Mouse (Mus musculus) right cerebral cortex, postnatal 25 days (tissue): ENCODE measurements around the gene Zmynd8.

ENCODE experiments used
- DNase-seq: peaks from one replicate; pipeline ENCODE4 v3.0.0; 2022

Zmynd8 gene

DNA sequence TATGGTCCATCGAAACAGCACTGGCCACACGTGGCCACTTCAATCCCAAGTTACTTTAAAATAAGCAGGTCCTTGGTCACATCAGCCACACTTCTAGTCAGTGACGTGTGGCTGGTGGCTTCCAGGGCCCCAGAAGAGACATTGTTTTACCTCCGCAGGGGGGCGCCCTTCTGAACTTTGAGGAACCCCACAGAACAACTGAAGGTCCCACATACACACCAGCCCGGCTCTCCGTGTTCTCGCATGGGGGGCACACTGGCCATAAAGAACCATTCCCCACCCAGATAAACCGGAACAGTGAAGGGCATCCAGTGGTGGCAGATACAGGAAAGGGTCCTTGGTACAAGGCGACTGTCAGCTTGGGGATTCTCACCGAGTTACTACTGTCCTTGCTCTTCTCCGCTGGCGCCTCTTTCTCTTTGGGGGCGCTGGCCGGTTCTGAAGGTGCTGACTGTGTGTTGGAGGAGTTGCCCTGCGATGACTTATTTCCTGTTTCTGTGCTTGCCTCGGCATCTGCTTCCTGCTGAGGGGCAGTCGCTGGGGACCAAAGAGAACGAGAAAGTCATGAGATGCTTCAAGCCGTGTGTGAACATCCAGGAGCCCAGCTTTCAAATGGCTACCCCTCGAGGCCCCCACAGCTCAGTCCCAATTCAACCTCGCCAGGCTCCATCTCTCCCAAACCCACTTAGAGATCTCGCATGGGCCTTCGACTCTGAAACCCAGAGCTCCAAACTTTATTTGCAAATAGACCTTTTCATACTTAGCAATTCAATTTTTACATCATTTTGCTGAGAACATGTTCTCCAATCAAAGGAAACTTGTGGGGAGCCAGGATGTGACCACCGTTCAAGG lies 106.2 kb downstream of the Zmynd8 start:
- DNase-seq: no peak

DNA sequence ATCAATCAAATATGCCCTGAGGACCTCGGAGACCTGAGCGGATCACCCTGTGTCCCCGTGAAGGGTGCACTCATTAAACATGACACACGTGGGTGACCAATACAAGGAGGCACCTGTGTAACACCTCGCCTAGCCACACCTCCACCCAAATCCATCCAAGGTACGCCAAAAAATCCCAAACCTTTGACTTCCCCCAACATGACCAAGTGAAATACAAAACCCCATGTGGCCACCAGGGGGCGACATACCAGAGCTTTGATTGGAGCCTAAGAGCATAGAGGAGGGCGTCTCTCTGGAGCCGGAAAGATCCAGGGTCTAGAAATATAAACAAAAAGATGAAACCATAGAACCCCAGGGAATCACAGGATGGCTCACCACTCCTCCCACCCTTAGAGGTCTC lies 107.2 kb downstream of the Zmynd8 start:
- no peak for DNase-seq

DNA sequence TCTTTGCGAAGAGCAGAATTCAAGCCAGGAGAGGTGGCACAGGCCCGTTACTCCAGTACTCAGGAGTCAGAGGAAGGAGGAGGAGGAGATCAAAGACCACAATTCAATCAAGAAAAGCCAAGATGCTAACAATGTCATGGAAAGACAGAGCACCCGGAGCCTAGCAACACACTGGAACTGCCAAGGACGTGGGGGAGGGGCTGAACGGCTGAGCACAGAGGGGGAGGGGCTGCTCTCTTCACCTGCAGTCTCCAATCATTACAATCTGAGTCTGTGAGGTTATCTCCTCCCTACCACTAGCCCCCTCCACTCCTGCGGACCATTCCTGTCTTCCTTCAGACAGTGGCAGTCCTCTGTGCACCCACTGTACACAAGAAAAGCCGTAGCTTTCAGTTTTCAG lies 107.8 kb downstream of the Zmynd8 start:
- no peak for DNase-seq

DNA sequence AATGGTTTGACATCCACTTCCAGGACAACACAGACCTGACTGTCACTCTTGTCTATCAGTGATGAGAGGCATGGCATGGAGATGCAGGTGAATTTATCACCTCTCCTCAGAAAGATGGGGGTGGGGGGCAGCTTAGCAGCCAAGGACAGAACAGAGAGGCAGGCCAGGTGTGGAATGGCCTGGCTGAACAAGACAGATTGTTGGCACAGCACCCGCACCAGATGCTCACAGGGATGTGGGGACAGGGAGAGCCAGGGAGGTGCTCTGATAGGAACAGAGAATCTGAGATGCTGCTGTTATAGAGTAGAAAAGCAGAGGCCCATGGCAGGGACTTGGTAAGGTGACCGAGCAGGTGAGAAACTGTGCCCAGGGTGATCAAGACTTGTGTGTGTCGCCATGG lies 109.1 kb downstream of the Zmynd8 start:
- no peak for DNase-seq

DNA sequence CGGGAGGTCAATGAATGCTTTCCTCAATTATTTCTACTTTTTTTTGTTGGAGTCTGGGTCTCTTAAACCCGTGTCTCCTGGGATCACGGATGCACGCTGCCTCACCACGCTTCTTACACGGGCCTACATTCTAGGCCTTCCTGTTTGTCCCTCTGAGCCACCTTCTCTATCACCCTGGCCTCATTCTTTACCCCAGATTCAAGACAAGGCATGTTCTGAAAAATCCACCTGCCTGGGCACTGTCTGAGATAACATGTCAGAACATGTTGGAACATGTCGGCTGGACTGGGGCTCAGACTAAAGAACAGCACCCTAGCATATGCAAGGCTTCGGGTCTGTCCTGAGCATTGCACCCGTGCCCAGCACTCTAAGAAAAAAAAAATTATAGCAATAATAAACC lies 110.0 kb downstream of the Zmynd8 start:
- no peak for DNase-seq

DNA sequence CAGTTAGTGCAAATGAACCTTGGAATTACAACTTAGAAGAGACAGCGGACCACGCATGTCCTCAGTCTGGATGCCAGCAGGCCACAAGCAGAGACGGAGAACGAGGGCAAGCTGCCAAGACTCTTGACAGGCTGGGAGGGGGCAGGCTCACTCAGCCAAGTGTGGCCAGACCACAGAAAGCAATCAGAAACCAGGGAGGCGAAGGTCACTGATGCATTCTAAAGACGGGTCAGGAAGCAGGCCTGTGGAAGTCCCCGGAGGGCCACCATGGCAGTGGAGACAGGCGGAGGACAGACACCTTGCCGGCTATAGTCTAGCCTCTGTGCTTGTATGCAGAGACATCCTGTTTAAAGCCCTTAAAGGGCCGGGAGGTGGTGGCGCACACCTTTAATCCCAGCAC lies 110.8 kb downstream of the Zmynd8 start:
- DNase-seq: peak; percentile 62

DNA sequence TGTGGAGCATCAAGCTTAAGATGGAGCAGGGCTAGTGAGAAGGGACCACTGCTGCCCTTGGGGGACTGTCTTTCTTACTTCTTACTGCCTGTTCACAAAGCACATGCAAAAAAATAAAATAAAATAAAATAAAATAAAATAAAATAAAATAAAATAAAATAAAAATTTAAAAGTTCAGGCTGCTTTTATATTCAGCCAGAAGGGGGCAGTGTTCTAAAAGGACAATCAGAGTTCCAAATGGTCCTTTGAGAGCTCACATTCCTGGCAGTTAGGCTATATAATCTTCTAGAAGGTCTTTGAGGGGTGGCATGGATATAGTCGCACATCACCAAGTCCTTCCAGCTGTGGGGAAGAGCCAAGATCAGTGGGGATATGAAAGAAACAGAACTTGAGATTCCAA lies 112.3 kb downstream of the Zmynd8 start:
- DNase-seq: no peak

DNA sequence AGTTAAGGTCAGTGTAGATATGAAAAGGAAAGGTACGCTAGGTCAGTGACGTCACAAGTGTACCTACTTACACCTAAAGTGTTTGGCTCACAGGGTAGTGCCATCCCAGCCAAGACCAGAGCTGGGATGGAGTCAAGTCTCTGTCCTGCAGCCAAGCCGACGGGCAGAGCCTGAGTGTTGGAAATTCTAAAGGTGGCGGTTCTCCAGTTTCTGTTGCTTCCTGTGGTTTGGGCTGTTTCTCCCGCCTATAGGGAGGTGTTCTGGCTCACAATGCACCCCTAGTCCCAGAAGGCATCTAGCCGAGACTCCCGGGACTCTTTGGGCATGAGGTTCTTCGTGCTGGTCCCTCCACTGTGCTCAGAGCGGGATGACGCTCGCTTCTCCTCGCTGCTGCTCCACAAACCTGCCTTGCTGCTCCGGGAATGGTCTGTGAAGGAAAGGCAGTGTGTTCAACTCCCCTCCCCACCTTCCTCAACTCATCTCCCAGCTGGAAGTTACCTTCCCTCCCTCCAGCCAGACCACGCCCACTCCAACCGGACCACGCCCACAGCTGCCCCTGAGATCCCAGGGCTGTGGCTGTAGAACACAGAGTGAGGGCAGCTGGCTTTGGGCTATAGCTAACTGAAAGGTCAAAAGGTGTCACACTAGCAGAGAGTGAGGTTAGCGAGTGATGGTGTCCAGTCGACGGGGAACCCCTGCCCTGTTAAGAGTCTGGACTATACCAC lies 113.3 kb downstream of the Zmynd8 start:
- no peak for DNase-seq

DNA sequence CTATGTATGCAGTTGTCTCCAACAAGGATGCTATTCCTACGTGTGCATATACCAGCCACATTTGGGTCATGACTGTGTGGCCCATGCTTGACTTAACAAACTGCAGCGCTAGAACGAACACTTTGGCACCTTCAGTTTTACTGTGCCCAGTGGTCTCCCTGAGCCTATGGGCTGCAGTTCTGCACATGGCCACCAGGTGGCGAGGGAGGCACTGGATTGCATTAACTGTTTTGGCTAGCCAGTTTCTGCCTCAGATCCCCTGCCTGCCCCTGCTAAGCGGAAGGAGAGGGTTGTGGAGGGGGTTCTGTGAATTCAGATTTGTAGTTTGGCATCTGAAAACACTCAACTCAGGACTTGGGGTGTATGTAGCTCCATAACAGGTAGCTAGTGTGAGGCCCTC lies 116.5 kb downstream of the Zmynd8 start:
- peak; percentile 72 for DNase-seq

DNA sequence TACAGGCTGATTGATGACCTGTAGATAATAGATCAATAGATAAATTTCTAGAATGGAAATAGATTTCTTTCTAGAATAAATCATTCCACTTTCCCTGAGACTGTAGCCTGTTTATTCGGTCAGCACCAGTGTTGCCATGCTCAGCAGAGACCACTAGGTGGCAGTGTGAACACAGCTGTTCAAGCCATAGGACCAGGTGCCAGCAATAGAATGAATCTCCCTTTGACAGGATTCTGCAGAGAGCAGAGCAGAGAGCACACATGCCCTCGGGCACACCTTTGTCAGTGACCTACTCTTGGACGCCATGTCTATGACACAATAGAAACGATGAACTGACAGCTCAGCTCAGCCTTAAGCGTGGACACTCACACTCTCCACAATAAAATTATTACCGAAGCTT lies 119.9 kb downstream of the Zmynd8 start:
- peak; percentile 69 for DNase-seq

DNA sequence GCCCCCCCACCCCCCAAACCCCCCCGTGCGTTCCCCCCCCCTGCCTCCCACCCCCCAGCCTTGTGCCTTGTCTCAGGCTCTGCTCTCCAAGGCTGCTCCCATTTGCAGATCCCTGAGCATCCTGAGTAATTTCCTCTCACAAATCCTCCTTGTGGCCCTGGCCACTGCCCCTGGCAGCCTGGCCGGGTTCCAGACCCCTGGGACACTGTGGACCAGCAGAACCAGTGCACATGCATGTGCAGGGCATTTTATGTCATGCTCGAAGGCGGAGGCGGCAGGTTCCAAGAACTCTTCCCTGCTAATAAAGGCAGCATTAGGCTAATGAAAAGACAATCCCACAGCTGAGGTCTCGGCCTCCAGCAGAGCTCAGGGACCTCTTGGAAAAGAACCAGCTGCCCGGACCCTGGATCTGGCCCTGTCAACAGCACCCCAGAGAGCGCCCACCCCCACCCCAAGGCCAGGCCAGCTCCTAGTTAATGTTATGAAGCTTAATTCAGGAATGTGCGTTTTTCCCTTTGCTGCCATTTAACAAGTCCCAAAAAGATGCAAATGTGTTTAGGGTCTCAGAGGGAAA lies 129.4 kb downstream of the Zmynd8 start:
- no peak for DNase-seq

DNA sequence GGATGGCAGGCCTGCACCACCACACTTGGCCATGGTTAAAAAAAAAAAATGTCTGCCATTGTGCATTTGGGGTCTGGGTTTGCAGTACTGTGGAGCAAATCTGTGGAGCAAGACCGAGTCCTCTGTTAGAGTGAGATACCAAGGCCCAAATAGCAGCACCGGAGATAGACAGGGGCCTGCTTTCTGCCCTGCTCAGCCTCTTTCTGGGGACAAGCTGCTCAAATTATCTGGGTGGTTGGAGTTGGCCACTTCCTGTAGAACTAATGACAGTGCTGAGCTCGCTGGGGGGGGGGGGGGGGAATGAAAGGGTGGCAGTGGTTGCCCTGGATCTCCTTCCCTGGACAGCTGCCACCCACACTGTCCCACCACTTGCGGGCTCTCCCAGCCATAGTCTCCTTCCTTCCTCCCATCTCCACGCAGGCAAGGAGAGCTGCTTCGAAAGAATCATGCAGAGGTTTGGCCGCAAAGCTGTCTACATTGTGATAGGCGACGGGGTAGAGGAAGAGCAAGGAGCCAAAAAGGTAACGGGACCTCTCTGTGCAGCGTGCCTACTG lies 129.9 kb downstream of the Zmynd8 start:
- DNase-seq: no peak

DNA sequence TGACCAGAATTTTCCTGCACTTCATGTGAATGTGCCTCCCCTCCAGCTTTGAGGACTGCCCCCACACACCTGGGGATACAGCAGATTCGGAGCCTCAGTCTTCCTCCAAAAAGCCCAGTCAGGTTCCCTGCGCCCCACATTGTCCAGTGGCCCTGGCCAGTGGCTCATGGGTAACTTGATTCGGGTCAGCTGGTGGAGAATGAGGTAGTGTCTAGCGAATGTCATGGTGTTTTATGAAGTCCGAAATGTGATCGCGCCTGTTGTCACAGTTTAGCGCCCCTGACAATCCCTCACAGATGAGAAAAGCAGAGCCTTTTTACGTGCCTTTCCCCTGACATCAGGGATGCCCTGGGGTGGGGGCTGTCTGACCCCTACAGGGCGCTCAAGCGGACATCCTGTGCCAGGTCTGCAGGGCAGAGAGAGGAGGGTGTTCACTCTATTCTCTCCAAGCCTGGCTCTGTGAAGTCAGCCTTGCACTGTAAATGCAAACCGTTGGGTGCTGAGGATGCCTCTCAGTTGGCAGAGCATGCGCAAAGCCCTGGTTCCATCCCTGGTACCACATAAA lies 139.3 kb downstream of the Zmynd8 start:
- no peak for DNase-seq

DNA sequence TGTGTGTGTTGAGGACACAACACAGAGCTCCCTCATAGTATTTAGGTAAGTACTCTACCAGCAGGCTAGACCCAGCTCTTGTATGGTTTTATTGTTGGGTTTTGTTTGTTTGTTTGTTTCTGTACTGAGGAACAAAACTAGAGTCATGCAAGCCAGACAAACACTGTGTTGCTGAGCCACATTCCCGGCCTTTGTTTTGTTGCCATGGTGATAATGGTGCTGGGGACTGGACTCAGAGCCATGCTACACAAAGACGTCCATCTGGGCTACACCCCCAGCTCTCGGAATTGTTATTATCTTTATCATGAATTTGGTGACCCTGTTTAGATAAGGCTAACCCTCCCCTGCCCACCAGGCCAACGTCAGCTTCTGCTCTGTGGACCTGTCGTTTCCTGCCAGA lies 140.3 kb downstream of the Zmynd8 start:
- no peak for DNase-seq

DNA sequence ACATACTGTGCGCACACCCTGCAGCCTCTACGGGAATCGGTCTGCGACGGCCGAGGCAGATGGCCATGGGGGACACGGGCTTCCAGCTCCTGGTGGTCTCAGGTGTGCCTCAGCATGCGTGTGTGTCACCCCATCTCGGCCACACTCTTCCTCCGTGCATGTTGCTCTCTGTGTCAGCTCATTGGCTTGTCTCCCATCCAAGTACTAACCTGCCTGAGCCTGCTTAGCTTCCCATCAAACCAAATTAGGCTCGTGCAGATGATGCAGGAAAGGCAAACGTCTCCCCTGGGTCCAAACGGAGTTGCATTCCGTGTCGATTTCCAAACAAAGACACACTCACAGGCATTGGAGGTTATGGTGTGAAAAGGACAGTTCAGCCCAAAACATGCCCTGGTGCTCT lies 141.0 kb downstream of the Zmynd8 start:
- no peak for DNase-seq

DNA sequence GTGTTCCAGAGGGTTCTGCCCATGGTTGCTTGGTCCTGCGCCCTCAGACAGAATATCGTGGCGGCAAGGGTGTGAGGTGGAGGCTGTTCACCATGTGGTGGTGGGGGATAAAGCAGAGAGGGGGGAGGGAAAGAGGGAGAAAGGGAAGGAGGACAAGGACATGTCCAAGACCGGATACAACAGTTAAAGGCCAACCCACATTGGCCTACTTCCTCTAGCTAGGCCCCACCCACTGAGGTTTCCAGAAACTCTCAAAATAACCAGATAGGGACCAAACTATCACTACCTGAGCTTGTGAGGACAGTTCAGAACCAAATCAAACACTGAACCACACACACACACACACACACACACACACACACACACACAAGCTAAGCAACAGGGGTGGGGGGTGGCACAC lies 146.1 kb downstream of the Zmynd8 start:
- DNase-seq: no peak

DNA sequence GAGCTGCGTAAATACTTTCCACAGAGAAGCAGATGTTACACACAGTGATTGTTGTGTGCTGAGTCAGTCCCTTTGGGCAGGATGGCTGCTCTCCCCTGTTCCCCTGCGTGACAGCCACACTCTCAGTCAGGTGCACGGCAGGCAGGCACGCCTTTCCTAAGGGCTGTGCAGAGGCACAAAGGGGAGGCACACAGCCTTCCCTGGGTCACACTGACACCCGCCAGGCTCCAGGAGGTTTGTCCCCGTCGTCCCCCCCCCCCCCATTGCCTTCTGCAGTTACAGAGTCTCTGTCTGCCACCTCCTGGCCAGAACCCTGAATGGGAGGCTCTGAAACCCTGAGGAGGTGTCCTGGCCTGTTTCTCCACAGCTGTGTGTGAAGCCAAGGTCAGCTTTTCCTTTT lies 147.7 kb downstream of the Zmynd8 start:
- DNase-seq: no peak

DNA sequence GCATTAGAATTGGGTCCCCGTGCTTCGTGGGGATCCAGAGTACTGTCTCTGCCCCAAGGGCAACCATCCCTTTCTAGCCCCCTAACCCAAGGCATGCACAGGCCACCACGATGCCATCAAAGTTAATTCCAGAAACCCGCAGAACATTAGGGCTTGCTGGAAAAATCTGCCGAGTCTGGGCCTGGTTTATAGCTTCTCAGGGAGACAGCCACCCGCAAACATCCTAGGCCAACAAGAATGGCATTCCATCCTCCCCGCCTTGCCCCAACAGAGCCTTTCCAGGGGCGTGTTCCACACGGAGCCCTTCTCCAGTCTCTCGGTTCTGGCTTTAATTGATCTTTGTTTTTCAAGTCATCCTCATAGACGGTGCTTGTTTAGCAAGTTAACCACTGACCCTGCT lies 150.4 kb downstream of the Zmynd8 start:
- no peak for DNase-seq

DNA sequence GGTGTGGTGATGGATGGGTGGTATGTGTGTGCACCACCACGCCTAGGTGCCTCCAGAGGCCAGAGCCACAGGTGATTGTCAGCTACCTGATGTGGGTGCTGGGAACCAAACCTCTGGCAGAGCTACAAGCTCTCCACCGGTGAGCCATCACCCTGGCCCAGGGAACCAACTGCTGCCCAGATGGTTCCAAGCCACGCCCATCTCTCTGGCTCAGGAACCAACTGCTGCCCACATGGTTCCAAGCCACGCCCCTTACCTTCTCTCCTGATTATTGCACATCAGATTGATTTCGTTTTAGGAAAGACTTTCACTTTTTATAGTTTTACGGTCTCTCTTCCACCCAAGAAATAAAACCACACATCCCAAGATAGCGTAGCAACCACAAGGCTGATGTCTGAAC lies 150.8 kb downstream of the Zmynd8 start:
- no peak for DNase-seq

DNA sequence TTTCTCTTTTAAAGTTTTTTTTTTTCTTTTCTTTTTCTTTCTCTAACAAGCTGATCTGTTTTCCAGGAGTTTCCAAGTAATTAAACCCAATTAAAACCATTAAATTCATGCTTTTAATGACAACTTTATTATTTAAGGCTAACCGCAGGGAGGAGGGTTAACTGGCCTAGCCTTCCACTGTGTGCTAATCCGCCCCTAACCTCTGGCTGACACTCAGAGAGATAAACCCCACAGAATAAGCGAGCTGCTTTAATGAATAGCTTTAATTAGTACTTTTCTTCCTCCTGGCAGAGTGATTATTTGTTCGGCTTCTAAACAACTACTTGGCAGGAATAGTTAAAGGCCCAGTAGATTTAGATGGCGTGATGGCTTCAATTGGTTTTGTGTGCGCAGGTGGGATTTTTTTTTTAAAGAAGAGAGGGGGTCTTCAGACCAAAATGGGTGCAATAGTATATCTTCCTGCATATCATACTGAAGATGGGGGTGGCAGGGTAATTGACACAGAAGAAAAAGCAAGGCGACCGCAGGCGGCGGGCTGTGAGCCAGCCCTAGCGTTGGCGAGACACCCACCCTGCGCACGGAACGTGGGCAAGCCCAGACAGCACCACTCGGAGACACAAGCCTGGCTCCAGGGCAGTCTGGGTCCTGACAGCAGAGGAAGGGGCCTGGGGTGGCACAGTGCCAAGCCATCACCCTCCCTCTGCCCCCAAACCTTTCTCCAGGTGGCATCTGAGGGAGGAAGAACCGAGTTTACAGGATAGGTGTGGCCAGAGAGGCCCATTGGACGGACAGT lies 153.3 kb downstream of the Zmynd8 start:
- DNase-seq: no peak

DNA sequence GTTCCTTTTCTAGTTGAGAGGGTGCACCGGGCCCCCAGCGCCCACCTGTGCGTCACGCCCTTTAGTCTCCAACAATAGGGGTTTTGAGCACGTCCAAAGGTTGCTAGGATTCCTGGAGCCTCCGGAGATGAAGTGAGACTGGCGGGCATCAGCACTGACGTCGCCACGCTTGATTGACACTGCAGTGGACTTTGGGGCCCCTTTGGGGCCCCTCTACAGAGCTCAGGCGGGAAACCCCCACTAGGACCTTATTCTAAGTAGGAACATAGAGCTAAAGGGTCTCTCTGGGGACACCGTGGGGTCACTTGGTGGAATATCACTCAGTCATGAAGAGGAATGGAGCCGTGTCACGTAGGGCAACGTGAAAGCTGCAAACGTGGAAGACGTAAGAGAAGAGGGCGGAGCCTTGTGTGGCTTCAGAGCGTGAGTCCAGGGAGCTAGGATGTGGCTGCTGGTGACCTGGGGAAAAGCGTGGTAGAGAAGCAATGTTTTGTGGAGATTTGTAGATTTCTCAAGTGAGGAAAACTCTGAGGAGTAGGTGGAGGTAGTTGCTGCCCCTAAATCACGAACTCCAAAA lies 156.5 kb downstream of the Zmynd8 start:
- no peak for DNase-seq

DNA sequence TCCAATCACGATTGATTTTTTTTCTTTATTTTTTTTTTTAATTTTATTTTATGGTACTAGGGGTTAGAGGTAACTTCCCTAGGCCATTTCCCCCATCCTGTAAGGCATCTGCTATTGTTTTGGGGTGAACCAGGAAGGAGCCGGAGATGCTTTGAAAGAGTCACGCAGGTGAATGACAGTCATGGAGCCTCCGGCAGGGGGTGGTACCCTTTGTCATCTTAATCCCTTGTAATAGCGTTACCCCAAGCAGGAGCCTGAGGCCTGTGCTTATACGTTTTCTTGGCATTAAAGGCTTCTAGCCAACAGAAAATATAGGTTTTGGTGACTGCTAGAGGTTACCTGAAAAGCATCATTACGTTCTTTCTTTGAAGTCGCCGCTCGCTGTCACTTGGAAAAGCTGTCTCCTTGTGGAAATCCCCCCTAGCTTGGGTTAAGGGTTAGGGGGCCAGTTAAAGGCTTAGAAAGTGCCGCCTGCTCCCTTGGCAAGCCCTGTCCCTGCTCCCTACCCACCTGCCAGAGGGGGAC lies 157.2 kb downstream of the Zmynd8 start:
- DNase-seq: no peak
